Mouse (Mus musculus) G1E-ER4 (cell line): Measurements from ENCODE around the gene Lrrc18. TPM values are rescaled to one million over a fixed set of nuclear protein-coding genes. Genes with fewer than 3 reads are reported as not detected.

Source experiments
- GATA1 ChIP-seq: IDR thresholded peaks from one replicate; pipeline ENCODE4 v1.8.0; 2012; ENCODE audit warnings: low read length, inconsistent platforms
- polyA plus RNA-seq: library from polyadenylated mRNA; stranded (reverse); fragments of >175 nt; gene quantifications from 2 replicates; pipeline ENCODE4 v1.2.3, GENCODE M21; 2012

Gene Lrrc18
- polyA plus RNA-seq, result not detected in 2 replicates

GRCm38 (mm10) chr14:32991082-32991481 is at the start of gene Lrrc18:
Lrrc18 (plus strand) TSS chr14:32991382.
- no peak for TF ChIP-seq GATA1

GRCm38 (mm10) chr14:32947512-32947911 is 43.7 kb upstream of the Lrrc18 start:
- no peak for TF ChIP-seq GATA1

- no peak for TF ChIP-seq GATA1
These were observed 40.6 kb upstream of the Lrrc18 start for GRCm38 (mm10) chr14:32950312-32951301.

GRCm38 (mm10) chr14:32956486-32956885 is 34.7 kb upstream of the Lrrc18 start:
- TF ChIP-seq GATA1, result no peak

GRCm38 (mm10) chr14:32958671-32959070 is 32.5 kb upstream of the Lrrc18 start:
- no peak for TF ChIP-seq GATA1

- no peak for TF ChIP-seq GATA1
These were observed 30.7 kb upstream of the Lrrc18 start for GRCm38 (mm10) chr14:32960481-32960880.

GRCm38 (mm10) chr14:32964742-32965141 is 26.4 kb upstream of the Lrrc18 start:
- no peak for TF ChIP-seq GATA1

- no peak for TF ChIP-seq GATA1
These were observed 20.5 kb upstream of the Lrrc18 start for GRCm38 (mm10) chr14:32970700-32971099.

GRCm38 (mm10) chr14:32984176-32984738 is 6.9 kb upstream of the Lrrc18 start:
- no peak for TF ChIP-seq GATA1

GRCm38 (mm10) chr14:32986659-32987058 is 4.5 kb upstream of the Lrrc18 start:
- TF ChIP-seq GATA1, result no peak

GRCm38 (mm10) chr14:32994954-32995636 is 3.9 kb downstream of the Lrrc18 start:
- no peak for TF ChIP-seq GATA1

GRCm38 (mm10) chr14:32999511-32999910 is 8.3 kb downstream of the Lrrc18 start:
- TF ChIP-seq GATA1, result no peak

- TF ChIP-seq GATA1, result no peak
These were observed 9.2 kb downstream of the Lrrc18 start for GRCm38 (mm10) chr14:33000112-33000979.

- no peak for TF ChIP-seq GATA1
These were observed 13.9 kb downstream of the Lrrc18 start for GRCm38 (mm10) chr14:33005114-33005513.

GRCm38 (mm10) chr14:33007638-33008037 is 16.5 kb downstream of the Lrrc18 start:
- TF ChIP-seq GATA1, result no peak
